Mouse (Mus musculus) G1E (cell line): ENCODE results near the gene Aire. TPM values are rescaled to one million over a fixed set of nuclear protein-coding genes. Genes with fewer than 3 reads are reported as not detected.

Experiments used
- ATAC-seq: 2 replicates; pipeline ENCODE4 v1.8.0; 2016; ENCODE audit warnings: mild to moderate bottlenecking; ENCODE audit not compliant: insufficient number of reproducible peaks, poor library complexity, low FRiP score, severe bottlenecking; ENCODE audit errors: extremely low read depth
- DNase-seq: peaks from one replicate; pipeline ENCODE4 v3.0.0; 2012; ENCODE audit warnings: low spot score
- H3K27me3 ChIP-seq: 2 replicates; pipeline ENCODE4 v1.6.1; 2012; ENCODE audit warnings: mild to moderate bottlenecking, low read length, inconsistent platforms; ENCODE audit not compliant: insufficient read depth
- H3K36me3 ChIP-seq: replicated peaks from 2 replicates; pipeline ENCODE3; 2012; ENCODE audit warnings: mild to moderate bottlenecking, inconsistent platforms
- H3K4me1 ChIP-seq: 2 replicates; pipeline ENCODE4 v1.6.1; 2012; ENCODE audit warnings: low read depth, low read length, inconsistent platforms, mixed read lengths; ENCODE audit not compliant: insufficient read depth
- H3K4me3 ChIP-seq: 2 replicates; pipeline ENCODE4 v1.5.1; 2012; ENCODE audit warnings: low read depth, mild to moderate bottlenecking, inconsistent platforms, low read length, moderate library complexity, mixed read lengths
- H3K9me3 ChIP-seq: replicated peaks from 2 replicates; pipeline ENCODE4 v1.6.1; 2012; ENCODE audit warnings: inconsistent platforms
- CTCF ChIP-seq: IDR thresholded peaks from 2 replicates; pipeline ENCODE4 v1.5.1; 2012; ENCODE audit warnings: low read depth, low read length, inconsistent platforms, mixed read lengths
- GATA1 ChIP-seq: IDR thresholded peaks from 2 replicates; pipeline ENCODE4 v1.6.1; 2012; ENCODE audit warnings: borderline replicate concordance, low read length, inconsistent platforms, mixed read lengths
- GATA2 ChIP-seq: IDR thresholded peaks from 2 replicates; pipeline ENCODE4 v1.6.1; 2012; ENCODE audit warnings: low read depth, low read length, inconsistent platforms, borderline replicate concordance
- POLR2AphosphoS5 ChIP-seq: IDR thresholded peaks from 2 replicates; pipeline ENCODE4 v1.6.1; 2012; ENCODE audit warnings: low read depth, low read length, inconsistent platforms; ENCODE audit not compliant: insufficient replicate concordance
- TAL1 ChIP-seq: conservative IDR thresholded peaks from 2 replicates; pipeline ENCODE4 v1.6.1; 2012; ENCODE audit warnings: low read depth, low read length, inconsistent platforms, mixed read lengths
- polyA plus RNA-seq: library from polyadenylated mRNA; stranded (reverse); fragments of >175 nt; gene quantifications from 2 replicates; pipeline ENCODE4 v1.2.3, GENCODE M21; 2012
- total RNA-seq, 2 experiments: library from RNA; stranded (forward) in 1 of 2; stranded (reverse) in 1 of 2; fragments of 200-1000 nt in 1 of 2; fragments of >200 nt in 1 of 2; fragmentation: Nextera tagmentation in 1 of 2; gene quantifications; 2 replicates each; pipeline ENCODE4 v1.2.3; 2014 to 2017

Aire gene
- total and polyA plus RNA-seq, 3 experiments = 0.10 TPM; not detected in 2

- no peak for DNase-seq
- ATAC-seq = no peak
Observed at GRCm38 (mm10) chr10:78086444-78087061, 43.1 kb upstream of the Aire start.

GRCm38 (mm10) chr10:78085711-78086110 is 42.3 kb upstream of the Aire start:
- peaks cover 5% of the 10 kb centered on the region; the same call in 1 of the 2 replicates for H3K27me3 ChIP-seq
- no peaks in the 10 kb centered on the region for H3K36me3 ChIP-seq
- no peaks in the 10 kb centered on the region for H3K4me1 ChIP-seq
- no peak for ATAC-seq
- no peak for DNase-seq
- TF ChIP-seq TAL1 (no peak), CTCF (no peak), POLR2AphosphoS5 (no peak), GATA1 (no peak), GATA2 (no peak)
- H3K9me3 ChIP-seq = no peaks in the 10 kb centered on the region
- H3K4me3 ChIP-seq = no peak overlapping the region

More at GRCm38 (mm10) chr10:78086444-78087061, 43.1 kb upstream of the Aire start:
- no peaks in the 10 kb centered on the region for H3K9me3 ChIP-seq
- H3K4me1 ChIP-seq = no peaks in the 10 kb centered on the region
- no peaks in the 10 kb centered on the region for H3K36me3 ChIP-seq
- TF ChIP-seq CTCF (no peak), TAL1 (no peak)
- no peak overlapping the region for H3K4me3 ChIP-seq
- H3K27me3 ChIP-seq = peaks cover 5% of the 10 kb centered on the region; the same call in 1 of the 2 replicates

GRCm38 (mm10) chr10:78084073-78084472 is 40.7 kb upstream of the Aire start:
- Histone ChIP-seq H3K36me3 (no peaks in the 10 kb centered on the region), H3K4me1 (no peaks in the 10 kb centered on the region), H3K27me3 (peaks cover 6% of the 10 kb centered on the region; the same call in 1 of the 2 replicates), H3K9me3 (no peaks in the 10 kb centered on the region), H3K4me3 (no peak overlapping the region)
- no peak for ATAC-seq
- TF ChIP-seq CTCF (no peak), TAL1 (no peak), GATA1 (no peak), POLR2AphosphoS5 (no peak), GATA2 (no peak)
- no peak for DNase-seq

GRCm38 (mm10) chr10:78079955-78080591 is 36.7 kb upstream of the Aire start:
- DNase-seq (no peak), ATAC-seq (no peak)
- H3K9me3 ChIP-seq = no peaks in the 10 kb centered on the region
- H3K4me1 ChIP-seq = no peaks in the 10 kb centered on the region
- H3K27me3 ChIP-seq = peaks cover 12% of the 10 kb centered on the region
- H3K36me3 ChIP-seq = no peaks in the 10 kb centered on the region
- no peak for TF ChIP-seq TAL1
- no peak for TF ChIP-seq CTCF
- no peak overlapping the region for H3K4me3 ChIP-seq

GRCm38 (mm10) chr10:78078276-78078675 is 34.9 kb upstream of the Aire start:
- no peak for TF ChIP-seq GATA2
- no peak for TF ChIP-seq CTCF
- no peak for TF ChIP-seq GATA1
- no peak for DNase-seq
- H3K27me3 ChIP-seq = peaks cover 9% of the 10 kb centered on the region
- no peaks in the 10 kb centered on the region for H3K4me1 ChIP-seq
- ATAC-seq = no peak
- no peaks in the 10 kb centered on the region for H3K9me3 ChIP-seq
- no peak overlapping the region for H3K4me3 ChIP-seq
- no peaks in the 10 kb centered on the region for H3K36me3 ChIP-seq

GRCm38 (mm10) chr10:78077862-78078261 is 34.5 kb upstream of the Aire start:
- H3K4me3 ChIP-seq = no peak overlapping the region
- no peaks in the 10 kb centered on the region for H3K9me3 ChIP-seq
- H3K4me1 ChIP-seq = no peaks in the 10 kb centered on the region
- peaks cover 7% of the 10 kb centered on the region for H3K27me3 ChIP-seq
- TF ChIP-seq TAL1 (no peak), POLR2AphosphoS5 (no peak), GATA1 (no peak)
- ATAC-seq (no peak), DNase-seq (no peak)
- H3K36me3 ChIP-seq = no peaks in the 10 kb centered on the region

- DNase-seq (no peak), ATAC-seq (no peak)
- Histone ChIP-seq H3K9me3 (no peaks in the 10 kb centered on the region), H3K4me3 (no peak overlapping the region), H3K4me1 (no peaks in the 10 kb centered on the region), H3K27me3 (peaks cover 8% of the 10 kb centered on the region), H3K36me3 (no peaks in the 10 kb centered on the region)
- TF ChIP-seq TAL1 (no peak), POLR2AphosphoS5 (no peak), GATA1 (no peak), CTCF (no peak), GATA2 (no peak)
Observed at GRCm38 (mm10) chr10:78074977-78075376, 31.6 kb upstream of the Aire start.
